Mouse (Mus musculus): ENCODE measurements around the gene Dap3.

DNA sequence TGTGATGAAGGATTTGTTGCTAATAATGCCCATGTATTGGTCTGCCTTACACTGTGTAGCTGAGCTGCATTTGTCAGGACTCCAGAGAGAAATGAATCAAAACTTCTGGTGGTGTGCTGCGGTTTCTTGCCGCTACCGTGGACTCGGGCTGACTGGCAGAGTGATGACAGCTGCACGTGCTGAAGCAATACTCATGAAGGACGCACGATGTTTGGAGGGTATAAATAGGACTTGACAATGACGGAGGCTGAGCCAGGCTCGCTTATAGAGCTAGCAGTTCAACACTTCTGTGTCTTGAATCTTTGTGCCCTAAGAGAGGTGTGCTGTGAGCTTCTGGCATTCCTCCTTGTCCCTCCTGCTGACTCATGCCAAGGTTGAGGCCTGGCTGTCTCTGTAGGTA is 29.6 kb downstream of the Dap3 start:
- TF ChIP-seq EP300 (optimal IDR thresholded peaks at IDR 0.05) (no peak), CTCF (IDR thresholded peaks at IDR 0.05; ENCODE audit: low read depth) (no peak)

Measured in stomach, postnatal 0 days (tissue).